Mouse (Mus musculus): ENCODE data around the gene Olfr181. TPM values are rescaled to one million over a fixed set of nuclear protein-coding genes. Genes with fewer than 3 reads are reported as not detected.

Gene Olfr181
- total RNA-seq (2023) = not detected

GRCm38 (mm10) chr16:58928655-58929054 is at the start of gene Olfr181:
Olfr181 (minus strand) TSS chr16:58928755.

GRCm38 (mm10) chr16:58929292-58929691 is 737 bp upstream of the Olfr181 start, which contains the start of gene Olfr180:
Olfr180 (minus strand) TSS chr16:58929392.

GRCm38 (mm10) chr16:58891963-58892362 is 36.6 kb downstream of the Olfr181 start, which contains the start of gene Olfr178:
Olfr178 (minus strand) TSS chr16:58892063.

Other genes with a start within 250 kb of the Olfr181 start
- 1 to 10 TPM in 1 of 2 experiments, under 1 TPM in 1; 0.55 to 1.3 TPM for gene Gpr15, start 209.7 kb downstream of the Olfr181 start, total RNA-seq (2023)
- gene Cldnd1, start 200.8 kb downstream of the Olfr181 start, total RNA-seq (2023) = 10 to 100 TPM; 25.8 to 29.7 TPM
- gene Olfr172, start 165.6 kb downstream of the Olfr181 start, total RNA-seq (2023) = not detected
- not detected for gene Olfr173, start 128.5 kb downstream of the Olfr181 start, total RNA-seq (2023)
- gene Olfr175-ps1, start 102.0 kb downstream of the Olfr181 start, total RNA-seq (2023) = not detected
- not detected for gene Olfr177, start 54.0 kb downstream of the Olfr181 start, total RNA-seq (2023)
- not detected for gene Olfr178, start 36.7 kb downstream of the Olfr181 start, total RNA-seq (2023)
- not detected for gene Olfr180, start 637 bp upstream of the Olfr181 start, total RNA-seq (2023)
- gene Olfr183, start 66.6 kb upstream of the Olfr181 start, total RNA-seq (2023) = not detected
- not detected for gene Olfr186, start 101.5 kb upstream of the Olfr181 start, total RNA-seq (2023)
- gene Olfr187, start 111.0 kb upstream of the Olfr181 start, total RNA-seq (2023) = not detected
- not detected for gene Olfr190, start 149.2 kb upstream of the Olfr181 start, total RNA-seq (2023)
- not detected for gene Olfr191, start 161.1 kb upstream of the Olfr181 start, total RNA-seq (2023)
- gene Olfr193, start 183.1 kb upstream of the Olfr181 start, total RNA-seq (2023) = not detected
- gene Olfr194, start 192.3 kb upstream of the Olfr181 start, total RNA-seq (2023) = not detected
- not detected for gene Olfr195, start 218.3 kb upstream of the Olfr181 start, total RNA-seq (2023)
- not detected for gene Olfr196, start 241.7 kb upstream of the Olfr181 start, total RNA-seq (2023)

All from neutrophil, adult 83 days (primary cell).